Mouse (Mus musculus) myocyte (in vitro differentiated cells): ENCODE results near the gene D7Ertd443e. TPM values are rescaled to one million over a fixed set of nuclear protein-coding genes. Genes with fewer than 3 reads are reported as not detected.
A peak's percentile ranks its signal among the peaks of the same experiment; 100 is the strongest.

Experiments
- H3K27me3 ChIP-seq: one replicate; pipeline ENCODE4 v1.6.1; 2011; ENCODE audit not compliant: control insufficient read depth, insufficient read depth, insufficient read length
- H3K36me3 ChIP-seq: one replicate; pipeline ENCODE4 v1.6.1; 2011; ENCODE audit not compliant: control insufficient read depth, insufficient read depth
- H3K4me2 ChIP-seq: one replicate; pipeline ENCODE4 v1.6.1; 2011; ENCODE audit warnings: low read depth, control low read depth
- H3K4me3 ChIP-seq: one replicate; pipeline ENCODE4 v1.5.1; 2011; ENCODE audit warnings: mild to moderate bottlenecking, control low read depth, moderate library complexity
- H3K79me2 ChIP-seq: one replicate; pipeline ENCODE4 v1.6.1; 2011; ENCODE audit not compliant: control insufficient read depth, insufficient read depth
- H3ac ChIP-seq: one replicate; pipeline ENCODE4 v1.6.1; 2011; ENCODE audit not compliant: control insufficient read depth, insufficient read length
- CEBPB ChIP-seq: IDR thresholded peaks from 2 replicates; pipeline ENCODE4 v1.6.1; 2011; ENCODE audit warnings: mild to moderate bottlenecking, moderate library complexity; ENCODE audit not compliant: poor library complexity, insufficient read depth, severe bottlenecking
- E2F4 ChIP-seq: IDR thresholded peaks from one replicate; pipeline ENCODE4 v1.6.1; 2011; ENCODE audit warnings: mild to moderate bottlenecking, control low read depth, moderate library complexity; ENCODE audit not compliant: insufficient read depth
- MAX ChIP-seq: IDR thresholded peaks from one replicate; pipeline ENCODE4 v1.6.1; 2011; ENCODE audit warnings: low read depth, mild to moderate bottlenecking, control low read depth
- MYOD1 ChIP-seq, 3 experiments: IDR thresholded peaks; one replicate each; pipeline ENCODE4 v1.6.1; 2011; ENCODE audit warnings: control low read depth in 2 of 3, low read depth in 2 of 3, mild to moderate bottlenecking in 2 of 3, moderate library complexity in 1 of 3; ENCODE audit not compliant: insufficient read length in 2 of 3, control insufficient read depth in 1 of 3
- MYOG ChIP-seq, 3 experiments: IDR thresholded peaks; one replicate each; pipeline ENCODE4 v1.6.1; 2011; ENCODE audit warnings: control low read depth in 2 of 3, low read depth in 2 of 3, mild to moderate bottlenecking in 2 of 3; ENCODE audit not compliant: insufficient read length in 2 of 3, control insufficient read depth in 1 of 3, insufficient read depth in 1 of 3
- POLR2A ChIP-seq: IDR thresholded peaks from one replicate; pipeline ENCODE4 v1.6.1; 2011; ENCODE audit warnings: low read depth, mild to moderate bottlenecking, control low read depth, moderate library complexity; ENCODE audit not compliant: insufficient read length
- POLR2AphosphoS2 ChIP-seq: IDR thresholded peaks from one replicate; pipeline ENCODE4 v1.6.1; 2011; ENCODE audit warnings: low read depth, control low read depth; ENCODE audit not compliant: insufficient read length
- REST ChIP-seq: IDR thresholded peaks from one replicate; pipeline ENCODE4 v1.6.1; 2011; ENCODE audit warnings: mild to moderate bottlenecking, control low read depth, moderate library complexity; ENCODE audit not compliant: insufficient read depth, insufficient read length
- SRF ChIP-seq: IDR thresholded peaks from one replicate; pipeline ENCODE4 v1.6.1; 2011; ENCODE audit warnings: low read depth; ENCODE audit not compliant: control insufficient read depth, insufficient read length
- TCF12 ChIP-seq: IDR thresholded peaks from one replicate; pipeline ENCODE4 v1.6.1; 2011; ENCODE audit warnings: mild to moderate bottlenecking, control low read depth; ENCODE audit not compliant: poor library complexity, insufficient read depth, severe bottlenecking
- TCF3 ChIP-seq: IDR thresholded peaks from one replicate; pipeline ENCODE4 v1.6.1; 2011; ENCODE audit warnings: low read depth, control low read depth; ENCODE audit not compliant: insufficient read length
- USF1 ChIP-seq: IDR thresholded peaks from one replicate; pipeline ENCODE4 v1.6.1; 2011; ENCODE audit warnings: low read depth, mild to moderate bottlenecking, control low read depth, moderate library complexity
- polyA plus RNA-seq: library from polyadenylated mRNA; unstranded; fragments of >200 nt; fragmentation: generic; extraction: Trizol; gene quantifications from one replicate; pipeline ENCODE4 v1.2.1, GENCODE M21; 2012; ENCODE audit warnings: missing spikeins

D7Ertd443e gene
- polyA plus RNA-seq, 1 experiment, result 0.06 TPM

- Histone ChIP-seq H3K27me3 (no peaks in the 10 kb centered on the region), H3K36me3 (no peaks in the 10 kb centered on the region), H3ac (no peak overlapping the region), H3K4me3 (no peak overlapping the region), H3K79me2 (no peaks in the 10 kb centered on the region), H3K4me2 (no peak overlapping the region)
- TF ChIP-seq TCF12 (no peak), MYOD1 (IDR thresholded peaks at IDR 0.05; ENCODE audit: control insufficient read depth in 1 of 3, insufficient read length in 2 of 3, low read depth in 2 of 3) (peak in 1 of 3 experiments; percentile 27), TCF3 (no peak), MAX (no peak)
Measured at GRCm38 (mm10) chr7:134230708-134231107, 154.8 kb downstream of the D7Ertd443e start.

- no peaks in the 10 kb centered on the region for H3K79me2 ChIP-seq
- no peak overlapping the region for H3ac ChIP-seq
- H3K36me3 ChIP-seq, result no peaks in the 10 kb centered on the region
- H3K27me3 ChIP-seq, result no peaks in the 10 kb centered on the region
- no peak overlapping the region for H3K4me3 ChIP-seq
- no peak for TF ChIP-seq MYOG (IDR thresholded peaks at IDR 0.05; ENCODE audit: control insufficient read depth in 1 of 3, insufficient read depth in 1 of 3, insufficient read length in 2 of 3, low read depth in 2 of 3)
- no peak for TF ChIP-seq POLR2A
- TF ChIP-seq SRF, result no peak
- no peak for TF ChIP-seq USF1
- no peak for TF ChIP-seq E2F4
- no peak for TF ChIP-seq TCF12
- TF ChIP-seq CEBPB, result no peak
- no peak for TF ChIP-seq MAX
- TF ChIP-seq MYOD1 (IDR thresholded peaks at IDR 0.05; ENCODE audit: control insufficient read depth in 1 of 3, insufficient read length in 2 of 3, low read depth in 2 of 3), result no peak
- no peak for TF ChIP-seq TCF3
- TF ChIP-seq POLR2AphosphoS2, result no peak
- TF ChIP-seq REST, result no peak
- H3K4me2 ChIP-seq, result no peak overlapping the region
Measured at GRCm38 (mm10) chr7:134229899-134230298, 155.6 kb downstream of the D7Ertd443e start.

GRCm38 (mm10) chr7:134227773-134228455 is 157.5 kb downstream of the D7Ertd443e start:
- H3ac ChIP-seq, result no peak overlapping the region
- H3K27me3 ChIP-seq, result no peaks in the 10 kb centered on the region
- no peak for TF ChIP-seq REST
- TF ChIP-seq TCF3, result no peak
- TF ChIP-seq USF1, result no peak
- TF ChIP-seq POLR2AphosphoS2, result no peak
- H3K36me3 ChIP-seq, result no peaks in the 10 kb centered on the region
- no peak overlapping the region for H3K4me2 ChIP-seq
- no peak overlapping the region for H3K4me3 ChIP-seq
- H3K79me2 ChIP-seq, result peaks cover 3% of the 10 kb centered on the region

- no peak overlapping the region for H3K4me3 ChIP-seq
- H3K36me3 ChIP-seq, result no peaks in the 10 kb centered on the region
- H3ac ChIP-seq, result no peak overlapping the region
- no peaks in the 10 kb centered on the region for H3K27me3 ChIP-seq
- H3K79me2 ChIP-seq, result peaks cover 3% of the 10 kb centered on the region
- no peak overlapping the region for H3K4me2 ChIP-seq
- TF ChIP-seq MYOG (IDR thresholded peaks at IDR 0.05; ENCODE audit: control insufficient read depth in 1 of 3, insufficient read depth in 1 of 3, insufficient read length in 2 of 3, low read depth in 2 of 3) (no peak), MYOD1 (IDR thresholded peaks at IDR 0.05; ENCODE audit: control insufficient read depth in 1 of 3, insufficient read length in 2 of 3, low read depth in 2 of 3) (peak in 1 of 3 experiments; percentile 9)
Measured at GRCm38 (mm10) chr7:134227101-134227500, 158.4 kb downstream of the D7Ertd443e start.

- H3ac ChIP-seq, result no peak overlapping the region
- TF ChIP-seq POLR2A (no peak), TCF12 (no peak), TCF3 (no peak), E2F4 (no peak), MYOD1 (IDR thresholded peaks at IDR 0.05; ENCODE audit: control insufficient read depth in 1 of 3, insufficient read length in 2 of 3, low read depth in 2 of 3) (no peak), SRF (no peak), CEBPB (no peak), MYOG (IDR thresholded peaks at IDR 0.05; ENCODE audit: control insufficient read depth in 1 of 3, insufficient read depth in 1 of 3, insufficient read length in 2 of 3, low read depth in 2 of 3) (no peak), POLR2AphosphoS2 (no peak), REST (no peak), MAX (no peak), USF1 (no peak)
- no peak overlapping the region for H3K4me2 ChIP-seq
Measured at GRCm38 (mm10) chr7:134226231-134226630, 159.2 kb downstream of the D7Ertd443e start.

More at GRCm38 (mm10) chr7:134226231-134226630, 159.2 kb downstream of the D7Ertd443e start:
- Histone ChIP-seq H3K36me3 (no peaks in the 10 kb centered on the region), H3K79me2 (peaks cover 3% of the 10 kb centered on the region), H3K4me3 (peak overlapping the region; percentile 37), H3K27me3 (no peaks in the 10 kb centered on the region)
